Mouse (Mus musculus) frontal cortex, postnatal 25 days (tissue): ENCODE data around the gene Csf2rb2.
"Not testable (repeated sequence)": the region's sequence is repeated elsewhere in the genome, so short reads cannot be mapped to it uniquely, and the experiment has no call there.

Source experiments
- DNase-seq, 2 experiments: peaks; one replicate each; pipeline ENCODE4 v3.0.0; 2022; ENCODE audit warnings: low spot score in 2 of 2

Gene Csf2rb2

DNA sequence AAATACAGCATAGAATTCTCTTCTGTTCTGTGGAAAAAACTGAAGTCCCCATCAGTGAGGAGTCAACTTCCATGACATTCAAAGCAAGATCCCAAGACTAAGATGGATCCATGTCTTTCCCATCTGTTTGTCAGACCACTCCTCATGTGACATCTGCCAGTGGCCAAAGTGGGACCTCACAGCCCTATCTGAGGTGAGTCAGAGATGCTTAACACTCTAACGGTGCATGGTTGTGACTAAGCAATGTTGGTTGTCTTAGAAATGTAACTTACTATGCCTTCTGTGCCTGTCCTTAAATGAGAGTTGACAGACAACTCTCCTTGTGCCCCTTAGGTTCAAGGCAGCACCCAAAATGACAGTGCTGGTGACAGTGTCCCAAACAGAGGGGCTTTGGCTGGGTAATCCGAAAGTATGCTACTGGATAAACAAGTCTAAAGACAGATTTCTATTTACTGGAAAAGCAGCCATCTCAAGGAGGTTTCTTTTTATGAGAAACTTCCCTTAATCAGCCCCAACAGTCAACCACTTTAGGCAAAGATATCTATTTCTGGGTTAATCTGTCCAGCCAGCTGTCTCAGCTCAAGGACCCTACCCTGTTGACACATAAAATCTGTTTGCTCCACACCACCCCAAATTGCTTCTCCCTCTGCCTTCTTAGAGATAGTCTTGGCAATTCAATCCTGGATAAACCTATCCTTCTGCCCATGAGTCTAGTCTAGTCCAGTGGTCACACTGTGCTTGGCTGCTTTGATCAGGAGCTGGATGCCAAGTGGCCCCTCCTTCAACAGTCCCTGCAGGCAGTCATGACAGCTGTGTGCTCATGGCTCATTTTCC lies 13.0 kb upstream of the Csf2rb2 start:
- DNase-seq = not testable (repeated sequence)

DNA sequence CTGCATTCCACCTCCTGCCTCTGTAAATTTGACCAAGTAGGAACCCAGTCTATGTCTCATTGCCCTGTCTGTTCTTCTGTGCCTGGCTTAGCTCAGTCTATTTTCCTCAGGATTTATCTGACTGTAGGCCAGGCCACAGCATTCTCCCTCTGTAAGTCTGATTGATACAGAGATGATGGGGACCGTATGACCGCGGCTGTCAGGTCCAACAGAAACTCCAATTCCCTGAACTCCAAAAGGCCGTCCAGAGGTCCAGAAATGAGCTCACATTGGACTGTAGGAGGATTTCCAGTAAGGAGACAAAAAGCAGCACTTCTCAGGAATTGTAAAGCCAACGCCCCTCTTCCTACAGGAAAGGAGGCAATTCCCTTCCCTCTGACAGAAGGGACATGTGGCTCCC lies 8.1 kb upstream of the Csf2rb2 start:
- not testable (repeated sequence) for DNase-seq

DNA sequence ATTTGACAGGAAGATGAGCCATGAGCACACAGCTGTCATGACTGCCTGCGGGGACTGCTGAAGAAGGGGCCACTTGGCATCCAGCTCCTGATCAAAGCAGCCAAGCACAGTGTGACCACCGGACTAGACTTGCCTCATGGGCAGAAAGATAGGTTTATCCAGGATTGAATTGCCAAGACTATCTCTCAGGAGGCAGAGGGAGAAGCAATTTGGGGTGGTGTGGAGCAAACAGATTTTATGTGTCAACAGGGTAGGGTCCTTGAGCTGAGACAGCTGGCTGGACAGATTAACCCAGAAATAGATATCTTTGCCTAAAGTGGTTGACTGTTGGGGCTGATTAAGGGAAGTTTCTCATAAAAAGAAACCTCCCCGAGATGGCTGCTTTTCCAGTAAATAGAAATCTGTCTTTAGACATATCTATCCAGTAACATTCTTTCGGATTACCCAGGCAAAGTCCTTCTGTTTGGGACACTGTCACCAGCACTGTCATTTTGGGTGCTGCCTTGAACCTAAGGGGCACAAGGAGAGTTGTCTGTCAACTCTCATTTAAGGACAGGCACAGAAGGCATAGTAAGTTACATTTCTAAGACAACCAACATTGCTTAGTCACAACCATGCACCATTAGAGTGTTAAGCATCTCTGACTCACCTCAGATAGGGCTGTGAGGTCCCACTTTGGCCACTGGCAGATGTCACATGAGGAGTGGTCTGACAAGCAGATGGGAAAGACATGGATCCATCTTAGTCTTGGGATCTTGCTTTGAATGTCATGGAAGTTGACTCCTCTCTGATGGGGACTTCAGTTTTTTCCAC lies 7.1 kb upstream of the Csf2rb2 start:
- not testable (repeated sequence) for DNase-seq

DNA sequence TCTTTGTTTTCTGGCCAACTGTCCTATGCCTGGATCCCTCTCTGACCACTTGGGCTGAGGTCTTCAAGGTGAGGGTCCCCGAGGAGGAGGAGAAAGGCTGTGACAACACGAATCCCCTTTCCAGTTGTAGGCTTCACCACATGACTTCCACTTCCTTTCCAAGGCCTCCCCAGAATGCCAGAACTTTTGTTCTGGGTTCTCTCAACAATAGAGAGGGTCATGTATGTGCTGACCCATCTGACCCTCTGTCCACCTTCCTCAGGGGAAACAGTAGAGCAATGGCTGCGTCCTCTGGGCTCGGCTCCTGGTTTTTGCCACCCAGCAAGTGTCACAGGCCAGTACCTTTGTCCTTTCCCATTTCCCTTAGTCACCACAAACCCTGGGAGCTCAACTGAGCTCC lies 5.5 kb upstream of the Csf2rb2 start:
- DNase-seq = no peak

DNA sequence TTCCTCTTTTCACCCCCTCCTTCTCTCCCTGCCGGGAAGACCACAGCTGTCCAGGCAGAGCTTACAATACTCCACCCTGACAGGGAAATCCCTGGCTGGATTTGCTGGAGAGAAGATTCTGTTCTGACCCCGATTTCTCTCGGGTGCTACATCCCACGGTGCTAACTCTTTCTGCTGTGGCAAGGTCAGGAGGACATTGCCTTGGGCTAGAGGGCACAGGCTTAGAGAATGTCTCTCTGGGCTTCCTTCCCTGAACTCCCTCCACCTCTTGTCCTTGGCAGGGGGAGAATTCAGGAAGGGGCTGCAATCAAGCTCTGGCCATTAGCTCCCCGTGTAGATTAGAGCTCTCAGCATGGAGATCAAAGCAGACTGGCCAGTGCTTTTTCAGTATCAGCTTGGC lies 4.3 kb upstream of the Csf2rb2 start:
- no peak for DNase-seq

DNA sequence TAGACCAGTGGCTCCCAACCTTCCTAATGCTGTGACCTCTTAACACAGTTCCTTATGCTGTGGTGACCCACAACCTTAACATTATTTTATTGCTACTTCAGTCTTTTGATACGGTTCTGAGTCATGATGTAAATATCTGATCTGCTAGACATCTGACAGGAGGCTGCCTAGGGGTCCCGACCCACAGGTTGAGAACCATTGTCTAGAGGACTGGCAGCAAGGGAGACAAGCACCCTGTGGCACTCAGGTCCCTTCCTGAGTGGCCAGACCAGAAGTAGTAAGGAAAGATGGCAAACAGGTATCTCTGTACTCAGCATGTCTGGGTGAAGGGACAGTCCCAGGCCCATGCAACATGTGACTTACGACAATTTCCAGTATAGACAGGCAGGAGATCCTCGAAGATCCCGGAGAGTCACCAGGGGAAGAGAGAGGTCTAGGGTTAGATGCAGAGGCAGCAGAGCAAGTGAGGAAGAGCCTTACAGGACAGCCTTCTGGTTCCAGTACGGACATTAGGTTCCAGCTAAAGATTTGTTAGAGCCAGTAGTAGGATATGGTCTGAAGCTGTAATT lies 1.8 kb downstream of the Csf2rb2 start:
- no peak for DNase-seq

DNA sequence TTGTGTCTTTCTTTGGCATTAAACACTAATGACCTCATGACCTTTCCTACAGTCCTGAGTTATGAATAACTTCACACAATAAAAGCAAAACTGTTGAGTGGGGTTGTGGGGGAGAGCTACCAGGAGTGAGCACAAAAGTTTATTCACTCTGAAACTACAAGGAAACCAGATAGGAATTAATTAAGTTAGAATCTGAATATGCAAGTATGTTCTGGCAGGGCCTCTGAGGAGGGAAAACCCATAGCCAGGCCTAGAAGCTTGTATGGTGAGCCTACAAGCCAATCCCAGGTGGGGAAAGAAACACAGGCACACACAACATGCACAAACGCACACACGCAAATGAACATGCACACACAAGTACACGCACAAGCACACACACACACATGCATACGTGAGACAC lies 2.8 kb downstream of the Csf2rb2 start:
- DNase-seq = no peak

DNA sequence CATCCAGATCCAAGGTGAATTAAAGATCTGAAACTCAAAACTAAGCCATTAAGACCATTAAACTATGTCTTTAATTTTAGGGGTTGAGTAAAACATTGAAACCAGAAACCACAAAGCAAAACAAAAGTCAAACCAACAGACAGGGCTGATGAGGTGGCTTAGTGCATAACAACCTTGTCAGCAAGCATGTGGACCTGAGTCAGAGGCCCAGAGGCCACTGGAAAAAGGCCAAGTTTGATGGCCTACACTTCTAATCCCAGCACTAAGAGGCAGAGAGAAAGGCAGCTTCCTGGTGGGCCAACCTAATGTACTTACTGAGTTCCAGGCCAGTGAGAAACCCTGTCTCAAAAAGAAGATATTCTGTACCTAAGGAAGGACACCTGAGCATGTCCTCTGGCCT lies 4.7 kb downstream of the Csf2rb2 start:
- no peak for DNase-seq

DNA sequence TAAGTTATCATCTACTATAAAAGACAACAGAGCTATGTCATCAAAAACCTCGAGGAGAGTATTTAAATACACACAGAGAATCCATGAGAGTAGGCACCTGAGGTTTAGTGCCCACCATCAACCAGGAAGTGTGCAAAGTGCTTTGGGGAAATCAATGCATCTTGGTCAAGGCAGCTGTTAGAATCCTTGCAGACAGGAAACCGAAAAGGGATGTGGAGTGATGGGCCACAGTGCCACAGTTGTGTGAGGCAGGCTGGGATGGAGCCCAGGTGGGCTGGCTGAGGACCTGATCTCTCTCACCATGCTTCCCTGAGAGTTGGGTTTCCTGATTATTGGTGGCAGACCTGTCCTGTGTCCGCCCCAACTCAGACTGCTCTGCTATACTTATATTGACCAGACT lies 5.9 kb downstream of the Csf2rb2 start:
- no peak for DNase-seq

DNA sequence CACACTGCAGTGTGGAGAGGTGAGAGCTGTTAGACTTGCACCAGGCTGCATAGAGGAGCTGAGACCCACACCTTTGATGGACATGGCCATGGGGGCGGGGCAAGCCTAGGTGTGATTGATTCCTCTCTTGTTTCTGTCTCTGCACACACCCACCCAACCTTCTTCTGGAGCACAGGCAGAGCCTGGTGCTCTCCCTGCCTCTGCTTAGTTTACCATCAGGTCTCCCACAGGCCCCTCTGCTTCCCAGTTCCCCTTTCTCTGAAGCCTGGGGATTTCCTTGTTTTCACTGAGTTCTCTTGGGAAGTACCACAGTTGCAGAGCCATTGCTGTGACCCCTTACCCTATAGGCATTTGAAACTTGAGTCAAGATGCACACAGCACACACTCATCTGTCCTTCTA lies 7.0 kb downstream of the Csf2rb2 start:
- no peak for DNase-seq

DNA sequence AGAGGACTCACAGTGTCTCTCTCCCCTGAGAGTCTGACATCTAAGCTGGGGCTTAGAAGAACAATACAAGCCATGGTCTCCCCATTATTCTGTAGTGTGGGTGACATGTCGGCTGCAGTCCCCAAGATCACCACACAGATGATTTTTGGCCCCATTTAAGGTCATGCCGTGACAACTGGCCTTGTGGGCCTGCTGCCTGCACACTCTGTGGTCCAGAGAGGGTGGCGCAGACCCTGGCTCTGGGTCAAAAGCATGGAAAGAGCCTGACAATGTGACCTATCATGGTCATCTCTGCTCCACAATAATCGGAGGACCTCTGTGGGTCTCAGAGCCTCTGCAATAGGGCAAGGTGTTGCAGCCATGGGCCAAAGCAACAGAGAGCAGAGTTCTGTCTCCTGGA lies 11.8 kb downstream of the Csf2rb2 start:
- DNase-seq = no peak

DNA sequence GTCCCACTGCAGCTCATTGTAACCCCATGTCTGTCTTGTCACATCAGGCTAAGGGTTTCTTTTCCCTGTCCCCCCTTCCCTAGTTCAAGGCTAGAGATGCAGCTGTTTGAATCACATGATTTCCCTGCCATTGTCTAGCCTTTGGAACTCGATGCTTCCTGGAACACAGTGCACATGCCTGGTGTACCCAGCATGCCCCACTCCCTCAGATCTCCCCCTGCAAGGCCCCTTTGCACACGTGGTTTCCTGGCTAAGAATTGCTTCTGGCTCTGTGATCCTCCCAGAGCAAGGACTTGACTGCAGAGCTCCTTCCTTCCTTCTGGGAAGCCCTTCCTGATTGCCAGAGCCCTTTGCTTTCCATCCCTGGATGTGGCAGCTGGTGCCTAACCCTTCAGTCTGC lies 12.3 kb downstream of the Csf2rb2 start:
- DNase-seq = not testable (repeated sequence)

DNA sequence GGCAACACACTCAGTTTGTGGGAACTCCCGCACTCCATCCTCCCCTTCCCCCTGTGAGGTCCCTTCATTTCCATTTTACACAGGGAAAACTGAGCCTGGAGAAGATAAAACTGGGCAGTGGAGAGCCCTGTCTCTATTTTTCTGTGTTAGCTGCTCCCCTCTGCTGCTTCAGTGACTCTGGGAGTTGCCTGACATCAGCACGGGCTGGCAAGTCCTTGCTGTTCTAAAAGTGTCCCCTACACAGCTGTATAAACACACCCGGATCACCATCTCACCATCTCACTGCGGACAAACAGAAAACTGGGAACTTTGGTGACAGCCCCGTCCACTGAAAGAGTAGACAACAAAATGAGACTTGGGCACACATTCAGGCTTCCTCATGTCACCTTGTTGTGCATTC lies 15.7 kb downstream of the Csf2rb2 start:
- not testable (repeated sequence) for DNase-seq

DNA sequence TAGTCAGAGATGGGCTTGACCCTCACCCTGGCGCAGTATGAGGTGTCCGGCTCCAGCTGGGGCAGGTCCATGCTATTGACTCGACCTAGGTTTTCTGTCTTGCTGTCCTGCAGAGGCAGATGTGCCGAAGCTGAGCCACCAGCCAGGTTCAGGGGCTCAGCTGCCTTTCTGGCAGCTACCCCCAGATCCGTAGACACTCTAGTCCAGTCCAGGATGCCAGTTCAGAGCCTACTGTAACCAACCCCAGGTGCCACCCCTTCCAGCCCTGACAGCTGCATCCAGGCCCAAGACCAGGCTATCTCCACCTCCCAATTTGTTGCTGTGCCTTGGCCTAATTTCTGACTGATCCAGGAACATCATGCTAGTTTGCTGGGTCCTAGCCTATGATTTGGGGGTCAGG lies 17.6 kb downstream of the Csf2rb2 start:
- DNase-seq = no peak

DNA sequence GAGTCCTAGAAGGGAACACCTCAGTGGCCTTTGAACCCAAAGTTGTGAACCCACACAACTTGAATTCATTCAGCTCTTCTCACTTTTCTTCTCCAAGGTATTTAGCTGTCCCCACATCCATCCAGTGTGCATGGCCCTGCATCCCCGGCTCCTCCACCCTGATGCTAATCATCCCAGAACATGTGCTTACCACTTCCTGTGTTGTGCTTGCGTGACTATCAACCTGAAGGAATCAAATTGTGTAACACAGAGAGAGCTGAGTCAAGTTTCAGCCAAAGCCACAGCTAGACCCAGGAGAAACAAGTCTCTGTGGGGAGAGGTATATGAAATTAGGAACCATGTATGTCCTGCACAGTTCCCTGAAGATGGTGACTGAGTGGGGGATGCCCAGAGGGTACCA lies 27.2 kb downstream of the Csf2rb2 start:
- no peak for DNase-seq

DNA sequence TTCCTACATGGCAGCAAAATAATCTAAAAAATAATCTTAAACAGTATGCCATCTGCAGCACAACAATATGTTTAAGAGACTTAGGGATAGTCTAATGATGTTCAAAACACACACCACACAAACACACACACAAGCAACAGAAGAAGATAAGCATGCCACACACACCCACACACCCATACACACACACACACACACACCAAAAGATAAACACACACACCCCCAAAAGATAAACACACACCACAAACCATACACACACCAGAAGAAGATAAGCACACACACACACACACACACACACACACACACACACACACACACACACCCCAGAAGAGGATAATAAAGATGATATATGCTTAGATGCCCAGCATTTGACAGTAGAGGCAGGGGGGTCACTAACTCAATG lies 34.3 kb downstream of the Csf2rb2 start:
- no peak for DNase-seq

DNA sequence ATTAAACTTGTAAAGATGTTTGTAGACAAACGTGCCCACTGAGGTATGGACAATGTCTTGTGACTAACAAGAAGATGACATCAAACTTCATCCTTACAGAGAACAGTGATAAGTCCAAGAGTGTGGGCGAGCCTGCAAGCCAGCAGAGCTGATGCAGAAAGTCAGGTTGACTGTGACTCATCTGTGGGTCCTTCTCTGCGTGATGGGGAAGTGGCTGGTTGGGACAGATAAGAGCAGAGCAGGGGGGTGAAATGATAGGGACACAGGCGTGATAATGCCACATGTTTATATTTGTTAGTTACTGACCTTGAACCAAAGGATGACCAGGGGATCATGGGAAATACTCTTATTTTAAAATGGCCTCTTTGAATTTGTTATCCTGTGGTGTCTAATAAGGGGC lies 37.7 kb downstream of the Csf2rb2 start:
- DNase-seq = no peak

DNA sequence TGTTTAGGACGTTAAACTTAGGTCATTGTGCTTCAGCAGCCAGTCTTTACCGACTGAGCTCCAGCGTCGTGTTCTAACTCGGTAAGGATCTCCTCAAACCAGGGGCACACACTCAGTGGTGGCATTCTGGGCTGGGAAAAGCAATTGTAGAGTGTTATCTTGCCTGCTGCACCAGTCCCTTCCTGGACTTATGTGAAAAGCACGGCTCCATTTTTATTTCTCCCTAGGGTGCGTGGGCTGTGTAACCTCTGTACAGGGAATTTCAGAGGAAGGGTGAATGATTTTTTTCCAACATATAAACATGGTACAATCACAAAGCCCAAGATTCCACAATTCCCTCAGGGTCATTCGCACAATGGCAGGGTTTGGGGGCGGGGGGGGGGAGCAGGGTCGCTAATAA lies 38.1 kb downstream of the Csf2rb2 start:
- no peak for DNase-seq

DNA sequence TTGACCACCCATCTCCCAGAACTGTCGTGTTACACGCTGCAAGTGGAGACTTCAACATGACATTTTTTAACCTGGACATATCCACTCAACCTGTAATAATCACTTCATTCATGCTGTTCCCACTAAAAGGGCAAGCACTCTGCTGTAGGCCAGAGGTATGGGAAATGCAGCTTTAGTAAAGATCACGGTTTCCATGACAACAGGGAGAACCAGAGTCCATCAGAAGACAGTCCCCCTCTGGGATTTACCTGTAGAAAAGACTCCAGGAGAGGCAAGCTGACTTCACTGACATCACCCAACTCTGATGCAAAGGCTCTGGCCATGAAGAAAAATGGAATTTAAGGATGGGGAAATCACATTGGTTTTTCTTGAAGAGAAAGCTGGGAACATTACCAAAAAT lies 42.2 kb downstream of the Csf2rb2 start:
- DNase-seq = no peak

DNA sequence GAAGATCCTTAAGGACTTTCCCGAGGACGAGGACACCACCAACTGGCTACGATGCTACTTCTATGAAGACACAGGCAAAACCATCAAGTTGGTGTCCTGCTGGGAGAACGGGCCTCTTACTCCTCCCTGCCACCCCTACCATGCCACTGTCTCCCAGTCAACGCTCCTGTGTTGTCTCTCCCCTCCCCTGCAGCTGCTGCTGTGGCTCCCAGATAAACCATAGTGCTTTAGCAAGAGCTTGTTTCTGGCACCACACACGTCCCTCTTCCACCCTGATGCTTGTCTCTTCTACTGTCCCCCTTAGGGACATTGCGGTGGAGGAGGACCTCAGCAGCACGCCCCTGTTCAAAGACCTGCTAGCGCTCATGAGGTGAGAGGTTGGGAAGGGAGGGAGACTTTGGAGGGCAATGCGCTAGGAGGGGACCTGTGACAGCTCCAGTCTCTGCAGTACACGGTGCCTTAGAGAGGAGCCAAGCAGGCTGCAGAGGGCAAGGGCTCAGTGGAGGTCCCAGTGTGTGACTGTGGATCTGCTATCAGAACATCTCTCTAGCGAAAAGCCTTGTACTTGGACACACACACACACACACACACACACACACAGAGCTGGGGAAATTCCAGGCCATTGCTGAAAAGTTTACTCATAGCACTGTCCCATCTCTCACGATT lies 44.7 kb downstream of the Csf2rb2 start:
- no peak for DNase-seq

DNA sequence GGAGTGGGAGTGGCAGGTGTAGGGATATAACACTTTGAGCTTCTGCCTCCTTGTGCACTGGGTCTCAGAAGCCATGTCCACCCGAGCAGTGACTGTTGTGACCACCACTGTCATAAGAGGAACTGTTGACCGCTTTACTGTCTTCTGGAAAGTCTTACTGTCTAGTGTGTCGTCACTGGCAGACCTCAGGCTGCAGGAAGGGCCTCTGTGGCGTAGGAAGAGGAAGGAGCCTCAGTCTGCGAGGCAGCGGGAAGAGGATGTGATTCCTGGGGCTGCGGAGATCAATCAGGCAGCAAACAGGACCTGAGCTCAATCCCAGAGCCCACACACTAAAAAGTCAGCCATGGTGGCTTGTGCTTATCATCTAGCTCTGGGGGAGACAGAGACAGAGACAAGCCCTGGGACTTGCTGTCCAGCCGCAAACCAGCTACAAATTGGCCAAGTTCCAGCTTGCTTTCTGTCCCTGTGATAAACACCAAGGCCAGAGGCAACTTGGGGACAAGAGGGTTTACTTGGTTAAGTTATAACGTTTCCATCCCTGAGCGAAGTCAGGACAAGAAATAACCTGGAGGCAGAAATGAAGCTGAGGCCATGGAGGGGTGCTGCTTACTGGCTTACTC lies 47.2 kb downstream of the Csf2rb2 start:
- DNase-seq = no peak
